Mouse (Mus musculus): ENCODE measurements at regions not wholly inside any gene's neighbourhood (a gene's known extent, or its start where the extent isn't known, plus 50 kb on each side); places are given as distances from the start of the nearest gene placed in this dataset.

GRCm38 (mm10) chr13:31060916-31061431, 87.0 kb downstream of the Gm5447 start:
- TF ChIP-seq CTCF (IDR thresholded peaks at IDR 0.05; ENCODE audit: low read depth), result no peak
- TF ChIP-seq EP300 (IDR thresholded peaks at IDR 0.05; ENCODE audit: low read depth), result no peak
